Mouse (Mus musculus): ENCODE measurements at regions not wholly inside any gene's neighbourhood (a gene's known extent, or its start where the extent isn't known, plus 50 kb on each side); places are given as distances from the start of the nearest gene placed in this dataset.

DNA sequence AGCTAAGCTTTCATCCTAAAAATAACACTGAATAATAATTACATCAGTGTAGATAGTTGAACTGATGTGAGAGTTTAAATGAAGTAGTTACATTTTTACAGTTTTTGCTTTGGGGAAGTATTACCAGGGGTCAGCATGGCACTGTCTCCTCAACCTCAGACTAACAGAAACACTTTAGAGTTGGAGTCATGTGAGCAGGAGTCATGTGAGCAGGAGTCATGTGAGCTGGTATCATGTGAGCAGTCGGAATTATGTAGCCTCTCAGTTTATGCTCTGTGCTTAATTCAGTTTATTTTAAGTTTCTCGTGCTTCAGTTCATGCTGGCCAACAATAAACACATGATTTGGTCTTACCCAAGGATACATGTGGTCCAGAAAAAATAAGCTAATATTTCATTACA, 620.5 kb downstream of the Bckdhb start:
- DNase-seq (ENCODE audit: low spot score) (no peak), ATAC-seq (no peak)
- H3K9ac ChIP-seq (replicated peaks; ENCODE audit: low read depth): no peak overlapping the region
- WGBS: 65% methylated on average over 2 of the region's 2 CpGs
- no peaks in the 10 kb centered on the region for H3K36me3 ChIP-seq (ENCODE audit: insufficient read depth, low read length)
- no peak overlapping the region for H3K4me2 ChIP-seq (replicated peaks; ENCODE audit: low read depth, low read length)
- H3K27me3 ChIP-seq (replicated peaks; ENCODE audit: insufficient read depth, low read length): no peaks in the 10 kb centered on the region
- no peaks in the 10 kb centered on the region for H3K4me1 ChIP-seq (ENCODE audit: insufficient read depth, low read depth, low read length)
- TF ChIP-seq CTCF (IDR thresholded peaks at IDR 0.05) (no peak), EP300 (IDR thresholded peaks at IDR 0.05) (no peak)
- H3K4me3 ChIP-seq (ENCODE audit: low read depth, low read length): no peak overlapping the region
- H3K27ac ChIP-seq (ENCODE audit: low read length): no peak overlapping the region
- no peaks in the 10 kb centered on the region for H3K9me3 ChIP-seq (ENCODE audit: low read length)

DNA sequence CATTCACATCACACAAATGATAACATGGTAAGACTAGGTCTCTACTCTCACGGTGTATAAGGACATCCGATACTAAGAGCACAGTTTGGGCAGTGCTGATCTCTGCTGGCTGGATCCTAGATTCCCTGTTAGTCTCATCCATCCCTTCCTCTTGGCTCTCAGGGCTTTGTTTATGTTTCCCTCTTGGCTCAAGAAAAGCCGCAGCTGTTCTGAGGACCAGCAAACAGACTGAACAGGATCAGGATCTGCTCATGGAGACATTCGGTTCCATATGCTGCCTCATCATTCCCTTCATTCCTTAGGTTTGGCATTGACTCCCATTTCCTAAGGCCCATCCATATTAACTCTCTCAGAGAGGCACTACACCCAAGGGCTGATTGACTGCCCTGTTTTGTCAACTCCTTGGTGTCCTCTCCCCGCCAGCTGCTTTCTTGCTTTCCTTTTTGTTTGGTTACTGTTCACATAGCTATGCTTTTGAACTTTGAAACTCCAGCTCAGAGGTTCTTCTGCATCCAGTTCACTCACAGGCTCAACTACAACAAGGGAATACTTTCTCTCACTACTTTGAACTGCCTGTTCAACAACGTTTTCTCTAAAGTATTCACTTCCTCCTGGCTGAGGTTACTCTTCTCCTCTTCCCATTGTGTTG, 623.2 kb downstream of the Bckdhb start:
- H3K9me3 ChIP-seq (ENCODE audit: low read length): no peaks in the 10 kb centered on the region
- H3K4me2 ChIP-seq (replicated peaks; ENCODE audit: low read depth, low read length): no peak overlapping the region
- no peaks in the 10 kb centered on the region for H3K36me3 ChIP-seq (ENCODE audit: insufficient read depth, low read length)
- 44% methylated on average over 6 of the region's 6 CpGs for WGBS
- TF ChIP-seq CTCF (IDR thresholded peaks at IDR 0.05) (0 out of 2 replicates have a peak, but pooled peaks have one; percentile 20), EP300 (IDR thresholded peaks at IDR 0.05) (peak; percentile 49; the same call in 1 of the 2 replicates)
- H3K4me1 ChIP-seq (ENCODE audit: insufficient read depth, low read depth, low read length): no peaks in the 10 kb centered on the region
- ATAC-seq: peak; percentile 82
- peak; percentile 70 for DNase-seq (ENCODE audit: low spot score)
- H3K27me3 ChIP-seq (replicated peaks; ENCODE audit: insufficient read depth, low read length): no peaks in the 10 kb centered on the region
- H3K4me3 ChIP-seq (ENCODE audit: low read depth, low read length): no peak overlapping the region
- no peak overlapping the region for H3K9ac ChIP-seq (replicated peaks; ENCODE audit: low read depth)
- H3K27ac ChIP-seq (ENCODE audit: low read length): no peak overlapping the region

DNA sequence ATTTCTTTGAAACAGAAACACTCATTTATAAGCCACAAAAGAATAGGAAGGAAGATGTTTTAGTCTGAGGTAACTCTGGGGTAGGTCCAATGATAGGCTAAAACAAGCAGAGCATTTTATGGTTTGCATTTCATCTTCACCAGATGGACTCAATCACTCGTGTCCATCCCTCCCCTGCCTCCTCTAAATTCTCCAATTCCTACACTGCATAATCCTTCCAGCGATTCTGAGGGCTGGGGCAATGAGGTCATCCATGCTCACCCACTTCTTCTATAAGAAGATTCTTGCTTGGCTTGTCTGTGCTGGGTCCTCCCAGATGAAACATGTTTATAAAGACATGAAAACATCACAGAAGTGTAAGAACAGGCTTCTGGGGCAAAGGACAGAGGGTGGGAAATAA, 630.3 kb downstream of the Bckdhb start:
- DNase-seq (ENCODE audit: low spot score): no peak
- no peaks in the 10 kb centered on the region for H3K4me1 ChIP-seq (ENCODE audit: insufficient read depth, low read depth, low read length)
- TF ChIP-seq EP300 (IDR thresholded peaks at IDR 0.05): no peak

DNA sequence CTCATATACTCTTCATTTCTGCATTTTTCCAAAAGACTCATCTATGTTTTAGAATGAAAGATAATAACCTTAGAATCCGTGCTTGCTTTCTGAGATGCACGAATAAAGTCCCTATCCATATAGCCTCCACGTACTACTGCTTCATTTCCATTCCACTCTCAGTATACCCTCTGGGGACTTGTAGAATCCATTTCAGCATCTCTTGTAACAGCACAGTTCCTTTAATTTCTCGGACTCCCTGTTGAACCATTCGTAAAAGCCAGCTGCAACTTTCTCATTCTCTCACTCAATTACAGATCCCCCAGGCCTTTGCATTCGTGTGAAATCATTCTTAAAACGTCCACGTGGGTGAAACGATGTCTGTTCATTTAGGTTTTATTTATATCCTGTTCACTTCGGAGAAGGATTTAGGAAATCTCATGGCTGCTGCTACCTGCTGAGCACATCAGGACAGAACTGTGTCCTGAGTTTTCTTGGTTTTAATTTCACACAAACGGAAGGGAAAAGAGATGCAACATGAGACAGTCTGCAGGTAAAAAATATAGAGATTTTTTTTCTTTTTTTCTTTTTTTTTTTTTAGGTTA, 631.4 kb downstream of the Bckdhb start:
- Histone ChIP-seq H3K4me1 (ENCODE audit: insufficient read depth, low read depth, low read length) (no peaks in the 10 kb centered on the region), H3K36me3 (ENCODE audit: insufficient read depth, low read length) (no peaks in the 10 kb centered on the region), H3K9me3 (ENCODE audit: low read length) (no peaks in the 10 kb centered on the region), H3K27me3 (replicated peaks; ENCODE audit: insufficient read depth, low read length) (no peaks in the 10 kb centered on the region), H3K9ac (replicated peaks; ENCODE audit: low read depth) (no peak overlapping the region), H3K4me3 (ENCODE audit: low read depth, low read length) (no peak overlapping the region), H3K4me2 (replicated peaks; ENCODE audit: low read depth, low read length) (no peak overlapping the region), H3K27ac (ENCODE audit: low read length) (no peak overlapping the region)
- no peak for DNase-seq (ENCODE audit: low spot score)
- ATAC-seq: no peak
- TF ChIP-seq EP300 (IDR thresholded peaks at IDR 0.05) (no peak), CTCF (IDR thresholded peaks at IDR 0.05) (no peak)
- WGBS: 71% methylated on average over 11 of the region's 11 CpGs

More for the DNA sequence above, 630.3 kb downstream of the Bckdhb start:
- WGBS: 40% methylated on average over 2 of the region's 2 CpGs
- Histone ChIP-seq H3K27me3 (replicated peaks; ENCODE audit: insufficient read depth, low read length) (no peaks in the 10 kb centered on the region), H3K4me3 (ENCODE audit: low read depth, low read length) (no peak overlapping the region), H3K27ac (ENCODE audit: low read length) (no peak overlapping the region), H3K9me3 (ENCODE audit: low read length) (no peaks in the 10 kb centered on the region), H3K36me3 (ENCODE audit: insufficient read depth, low read length) (no peaks in the 10 kb centered on the region), H3K9ac (replicated peaks; ENCODE audit: low read depth) (no peak overlapping the region), H3K4me2 (replicated peaks; ENCODE audit: low read depth, low read length) (no peak overlapping the region)
- ATAC-seq: no peak

DNA sequence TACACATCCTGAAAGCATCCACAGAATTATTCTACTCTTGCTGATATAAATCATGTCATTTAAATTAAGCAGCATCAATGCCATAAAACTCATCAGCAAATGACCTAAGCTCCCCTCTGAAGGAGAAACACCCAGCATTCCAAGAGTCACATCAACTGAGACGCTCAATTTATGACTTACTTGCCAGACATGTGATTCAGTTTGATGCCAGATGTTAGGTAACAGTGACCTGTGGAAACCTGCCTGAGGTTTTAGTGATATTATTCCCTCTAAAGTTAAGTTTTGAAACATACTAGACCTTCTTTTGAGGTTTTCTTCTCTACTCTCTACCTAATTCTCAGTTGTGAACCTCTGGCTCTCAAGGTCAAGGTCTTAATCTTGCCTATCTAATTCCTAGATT, 633.4 kb downstream of the Bckdhb start:
- no peaks in the 10 kb centered on the region for H3K4me1 ChIP-seq (ENCODE audit: insufficient read depth, low read depth, low read length)
- H3K4me3 ChIP-seq (ENCODE audit: low read depth, low read length): no peak overlapping the region
- ATAC-seq (no peak), DNase-seq (ENCODE audit: low spot score) (no peak)
- H3K9me3 ChIP-seq (ENCODE audit: low read length): no peaks in the 10 kb centered on the region
- no peak overlapping the region for H3K27ac ChIP-seq (ENCODE audit: low read length)
- H3K27me3 ChIP-seq (replicated peaks; ENCODE audit: insufficient read depth, low read length): no peaks in the 10 kb centered on the region
- H3K36me3 ChIP-seq (ENCODE audit: insufficient read depth, low read length): no peaks in the 10 kb centered on the region
- WGBS: 96% methylated on average over 1 of the region's 1 CpGs
- H3K9ac ChIP-seq (replicated peaks; ENCODE audit: low read depth): no peak overlapping the region
- TF ChIP-seq CTCF (IDR thresholded peaks at IDR 0.05) (no peak), EP300 (IDR thresholded peaks at IDR 0.05) (no peak)
- H3K4me2 ChIP-seq (replicated peaks; ENCODE audit: low read depth, low read length): no peak overlapping the region

DNA sequence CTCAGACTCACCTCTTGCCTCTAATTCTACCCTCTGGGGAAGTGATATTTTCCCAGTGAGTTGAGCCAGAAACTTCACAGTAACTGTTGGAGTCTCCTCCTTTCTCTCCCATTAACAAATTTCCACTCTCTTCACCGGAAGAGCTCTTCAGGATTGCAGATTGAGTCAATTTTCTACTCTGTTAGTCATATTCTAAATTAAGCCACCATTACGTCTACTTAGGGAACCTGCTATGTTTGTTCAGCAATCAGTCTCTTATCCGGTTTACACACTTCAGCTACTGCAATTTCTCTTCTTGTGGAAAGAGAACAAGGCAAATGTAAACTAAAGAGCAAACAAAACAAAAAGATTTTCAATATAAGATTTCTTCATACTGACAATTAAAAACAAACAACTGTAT, 644.6 kb downstream of the Bckdhb start:
- DNase-seq (ENCODE audit: low spot score) (peak; percentile 88), ATAC-seq (peak; percentile 86)
- TF ChIP-seq CTCF (IDR thresholded peaks at IDR 0.05) (no peak), EP300 (IDR thresholded peaks at IDR 0.05) (peak; percentile 80)
- H3K4me1 ChIP-seq (ENCODE audit: insufficient read depth, low read depth, low read length): no peaks in the 10 kb centered on the region
- H3K27ac ChIP-seq (ENCODE audit: low read length): no peak overlapping the region
- no peak overlapping the region for H3K9ac ChIP-seq (replicated peaks; ENCODE audit: low read depth)
- H3K4me2 ChIP-seq (replicated peaks; ENCODE audit: low read depth, low read length): no peak overlapping the region
- H3K36me3 ChIP-seq (ENCODE audit: insufficient read depth, low read length): no peaks in the 10 kb centered on the region
- no peak overlapping the region for H3K4me3 ChIP-seq (ENCODE audit: low read depth, low read length)
- H3K27me3 ChIP-seq (replicated peaks; ENCODE audit: insufficient read depth, low read length): no peaks in the 10 kb centered on the region
- no peaks in the 10 kb centered on the region for H3K9me3 ChIP-seq (ENCODE audit: low read length)
- 33% methylated on average over 3 of the region's 3 CpGs for WGBS

All from lung, postnatal 0 days (tissue).